Mouse (Mus musculus): ENCODE data around the gene Ppm1m.

The Ppm1m gene

DNA sequence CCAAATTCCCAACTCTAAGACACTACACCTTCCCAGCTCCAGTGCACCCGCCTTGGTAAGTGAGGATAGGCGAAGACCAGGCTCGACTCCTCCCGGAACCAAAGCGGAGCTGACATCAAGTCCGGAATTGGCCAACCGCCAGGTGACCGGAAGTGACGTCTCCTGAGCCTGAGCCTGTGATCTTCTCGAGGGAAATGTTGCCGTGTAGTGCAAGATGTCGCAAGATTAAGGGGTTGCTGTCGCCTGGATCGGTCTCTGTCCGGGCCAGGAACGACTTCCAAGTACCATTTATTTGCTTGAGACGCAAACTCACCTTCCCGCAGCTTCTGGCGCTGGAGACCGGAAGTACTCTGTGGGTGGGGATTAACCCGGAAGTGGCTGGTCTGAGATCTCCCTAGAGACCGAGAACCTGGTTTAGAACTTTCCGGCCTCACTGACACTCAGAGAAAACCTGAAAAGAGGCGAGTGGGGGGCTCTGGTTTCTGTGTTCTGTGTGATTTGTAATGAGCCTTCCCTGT is 39.7 kb downstream of the Ppm1m start:
- DNase-seq (ENCODE audit: extremely low read depth, low read depth, low spot score): no peak

DNA sequence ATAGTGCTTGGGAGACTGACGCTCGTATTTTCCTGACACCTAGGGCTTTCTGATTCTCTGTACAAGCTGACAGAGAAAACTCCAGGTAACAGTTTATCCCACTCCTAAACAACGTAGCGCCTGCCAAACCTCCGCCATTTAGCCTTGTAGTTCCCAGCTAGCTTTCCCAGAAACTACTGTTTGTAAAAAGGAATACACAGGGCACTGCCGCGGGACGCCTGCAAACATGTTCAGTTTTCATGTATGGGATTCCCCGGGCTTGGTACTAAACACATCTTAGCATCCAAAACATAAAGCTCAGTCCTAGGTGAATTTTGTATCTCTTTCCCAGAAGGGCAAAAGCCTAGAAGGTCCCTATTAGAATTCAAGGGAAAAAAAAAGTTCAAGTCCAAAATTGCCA is 40.3 kb downstream of the Ppm1m start:
- no peak for DNase-seq (ENCODE audit: extremely low read depth, low read depth, low spot score)

DNA sequence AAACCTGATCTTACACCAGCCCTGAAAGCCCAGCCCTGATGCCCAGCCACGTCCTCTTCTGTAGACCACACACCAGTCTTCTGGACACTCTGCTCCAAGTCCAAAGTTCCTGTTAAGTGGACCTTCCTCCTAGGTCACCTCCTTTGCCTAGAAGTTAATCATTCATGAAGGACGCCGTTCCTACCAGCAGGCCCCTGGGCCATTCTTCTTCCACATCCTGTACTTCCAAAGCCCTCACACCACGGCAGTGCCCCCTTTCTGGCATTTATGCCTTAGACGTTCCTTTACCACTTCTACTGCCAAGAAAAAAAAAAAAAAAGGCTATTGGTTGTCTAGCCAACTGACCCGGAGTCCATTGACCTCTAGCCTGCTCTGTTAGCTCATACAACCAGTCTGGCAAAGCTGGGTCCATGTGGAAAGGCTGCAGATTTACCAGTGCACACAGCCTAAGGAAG is 41.5 kb downstream of the Ppm1m start, which contains the start of gene Glyctk:
Glyctk (minus strand) TSS at position 102 of the 455 bp plus-strand sequence.
- DNase-seq (ENCODE audit: extremely low read depth, low read depth, low spot score): no peak

DNA sequence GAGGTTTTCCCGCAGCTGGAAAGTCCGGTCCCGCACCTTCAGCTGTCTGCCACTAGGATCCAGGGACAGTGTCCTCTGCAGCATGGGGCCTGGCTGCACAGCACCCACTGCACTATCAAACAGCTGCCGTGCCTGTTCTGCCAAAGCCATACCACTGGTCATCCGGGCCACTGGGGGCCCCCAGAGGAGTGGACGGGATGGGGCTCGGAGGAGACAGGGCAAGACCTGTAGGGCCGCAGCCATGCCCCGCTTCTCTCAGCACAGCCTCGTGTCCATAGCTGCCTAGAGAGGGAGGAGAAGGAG is 42.0 kb downstream of the Ppm1m start:
- no peak for DNase-seq (ENCODE audit: extremely low read depth, low read depth, low spot score)

DNA sequence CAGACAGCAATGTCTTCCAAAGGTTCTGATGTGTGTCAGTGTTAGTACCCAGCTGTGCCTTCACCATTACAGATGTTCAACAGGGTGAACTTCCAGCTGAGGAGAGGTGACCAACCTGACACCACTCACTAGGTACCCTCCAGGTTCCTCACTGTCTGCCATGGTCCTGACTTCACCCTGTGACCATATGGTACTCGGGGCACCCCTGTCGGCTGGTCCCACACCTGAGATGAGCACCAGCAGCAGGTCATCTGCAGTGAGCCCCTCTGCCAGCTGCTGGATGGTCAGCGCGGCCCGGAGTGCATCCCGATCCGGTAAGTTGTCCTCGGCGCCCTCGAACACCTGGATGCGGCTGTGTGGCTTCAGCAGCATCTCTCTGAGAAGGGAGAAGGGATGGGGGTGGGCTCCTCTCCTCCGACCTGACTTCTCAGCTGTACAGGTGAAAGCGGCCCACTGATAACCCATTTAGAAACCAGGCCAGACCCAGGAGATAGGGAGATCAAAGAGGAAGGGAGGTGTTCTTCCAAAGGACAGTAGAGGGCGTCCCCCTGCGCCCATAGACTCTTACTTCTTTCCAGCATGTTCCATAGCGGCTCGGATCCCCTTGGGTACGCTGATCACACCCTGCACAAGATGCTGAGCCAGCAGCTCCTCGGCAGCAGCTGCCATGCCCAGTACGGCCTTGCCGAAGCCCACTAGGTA is 42.5 kb downstream of the Ppm1m start:
- DNase-seq (ENCODE audit: extremely low read depth, low read depth, low spot score): no peak

DNA sequence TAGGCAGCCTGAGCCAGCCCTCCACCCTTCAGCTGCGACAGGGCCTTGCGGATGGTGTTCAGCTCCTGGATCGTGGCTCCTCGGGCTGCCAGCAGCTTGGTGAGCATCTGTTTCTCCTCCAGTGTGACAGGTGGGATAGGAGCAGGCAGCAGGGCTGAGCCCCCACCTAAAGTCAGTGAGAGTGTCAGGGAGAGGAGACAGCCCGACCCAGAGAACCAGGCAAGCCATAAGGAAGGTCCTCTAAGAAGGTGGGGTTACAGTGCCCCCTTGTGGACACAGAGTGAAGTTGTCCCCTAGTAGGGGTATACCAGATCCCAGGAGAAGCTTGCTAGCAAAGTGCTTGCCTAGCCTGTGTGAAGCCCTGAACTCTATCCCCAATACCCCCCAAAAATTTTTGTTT is 43.1 kb downstream of the Ppm1m start:
- no peak for DNase-seq (ENCODE audit: extremely low read depth, low read depth, low spot score)

DNA sequence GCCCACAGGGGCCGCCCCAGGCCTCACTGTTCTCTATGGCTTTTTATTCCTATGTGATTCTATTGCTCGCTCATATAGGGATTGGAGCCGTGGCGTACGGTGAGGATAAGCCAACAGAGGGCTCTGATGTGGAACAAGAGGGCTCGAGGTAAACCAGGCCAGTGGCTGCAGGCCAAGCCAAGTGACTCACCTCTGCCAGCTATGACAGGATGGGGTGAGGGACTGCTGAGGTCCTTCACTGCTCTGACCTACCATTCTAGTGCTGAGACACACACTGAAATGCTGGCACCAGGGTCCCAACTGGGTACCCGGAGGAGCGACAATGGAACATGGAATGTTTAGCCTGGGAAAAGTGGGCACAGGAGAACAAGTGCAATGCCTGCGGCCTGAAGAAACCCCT is 45.4 kb downstream of the Ppm1m start:
- DNase-seq (ENCODE audit: extremely low read depth, low read depth, low spot score): no peak

DNA sequence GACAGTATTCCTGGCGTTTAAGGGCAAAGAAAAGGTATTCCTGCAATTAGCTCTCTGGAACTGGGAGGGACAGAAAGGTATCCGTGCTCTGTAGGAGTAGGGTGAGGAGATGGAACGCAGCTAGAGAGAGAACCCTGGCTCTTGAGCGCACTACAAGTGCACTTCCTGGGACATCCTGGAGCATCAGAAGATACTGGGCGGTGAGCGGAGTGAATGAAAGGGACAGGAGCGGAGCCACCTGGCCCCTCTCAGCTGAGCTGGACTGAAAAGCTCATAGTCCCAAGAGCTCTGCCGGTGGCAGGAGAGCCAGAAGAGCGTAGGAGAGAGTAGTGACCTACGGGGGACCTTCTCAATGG is 50.2 kb downstream of the Ppm1m start:
- no peak for DNase-seq (ENCODE audit: extremely low read depth, low read depth, low spot score)

DNA sequence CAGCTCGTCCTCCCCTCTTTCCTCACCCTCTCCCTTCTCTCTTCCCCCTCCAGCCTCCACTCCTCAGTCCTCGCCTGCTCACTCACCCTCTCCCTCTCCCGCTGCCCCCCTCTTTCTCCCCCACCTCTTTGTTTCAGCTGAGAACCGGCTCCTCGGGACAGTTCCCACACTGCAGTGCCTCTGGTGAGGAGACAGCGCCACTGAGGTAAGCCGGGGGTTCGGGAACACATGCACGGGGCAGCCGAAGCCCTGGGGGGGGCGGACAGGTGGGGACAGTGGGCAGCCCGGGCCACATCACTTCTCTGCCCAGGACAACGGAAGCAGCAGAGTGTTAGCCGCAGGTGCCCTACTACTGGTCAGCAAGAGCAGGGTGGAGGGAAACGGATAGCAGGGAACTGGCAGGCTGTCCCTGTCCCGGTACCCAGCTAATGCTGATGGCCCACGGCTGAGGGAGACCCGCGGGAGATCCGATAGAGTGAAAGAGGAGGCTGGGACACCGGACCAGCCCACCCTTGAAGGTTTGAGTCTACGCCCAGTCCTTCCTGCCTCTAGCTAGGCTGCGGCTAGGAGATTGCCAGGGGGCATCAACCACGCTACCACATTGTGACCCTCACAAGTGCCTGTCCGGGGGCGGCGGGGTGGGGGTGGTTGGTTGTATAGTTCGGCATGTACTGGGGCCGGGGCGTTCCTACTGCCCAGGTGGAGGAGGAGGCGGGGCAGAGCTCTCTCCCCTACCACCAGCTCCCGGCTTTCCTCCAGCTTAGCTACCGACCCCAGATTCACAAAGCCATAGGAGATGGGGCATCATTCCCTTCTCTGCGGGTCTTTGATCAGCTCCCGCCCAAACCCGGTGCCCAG is 50.8 kb downstream of the Ppm1m start:
- DNase-seq (ENCODE audit: extremely low read depth, low read depth, low spot score): no peak

DNA sequence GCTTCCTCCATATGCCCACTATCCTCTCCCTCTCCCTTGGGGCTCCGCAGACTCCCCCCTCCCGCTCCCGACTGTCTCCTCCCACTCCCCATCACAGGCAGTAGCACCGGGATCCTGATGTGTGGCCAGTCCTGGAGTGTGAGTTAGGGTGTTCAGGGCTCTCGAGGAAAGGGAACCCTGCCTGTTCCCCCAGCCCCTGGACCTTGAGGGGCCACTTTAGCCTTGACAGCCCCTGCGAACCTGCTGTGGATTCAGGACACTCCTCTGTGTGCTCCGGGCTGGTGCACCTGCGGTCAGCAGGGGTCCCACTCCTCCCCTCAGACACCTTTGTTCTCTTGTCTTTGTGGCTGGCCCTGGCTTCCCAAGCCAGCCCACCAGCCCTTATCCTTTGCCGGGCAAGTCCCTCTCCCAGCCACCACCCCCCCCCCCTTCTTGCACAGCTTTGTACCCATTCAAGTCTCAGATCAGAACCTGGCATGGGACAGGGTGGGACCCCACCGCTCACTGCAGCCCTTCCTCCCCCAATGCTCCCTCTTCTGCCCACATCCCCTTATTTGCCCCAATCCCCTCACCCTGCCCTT is 51.6 kb downstream of the Ppm1m start:
- no peak for DNase-seq (ENCODE audit: extremely low read depth, low read depth, low spot score)

DNA sequence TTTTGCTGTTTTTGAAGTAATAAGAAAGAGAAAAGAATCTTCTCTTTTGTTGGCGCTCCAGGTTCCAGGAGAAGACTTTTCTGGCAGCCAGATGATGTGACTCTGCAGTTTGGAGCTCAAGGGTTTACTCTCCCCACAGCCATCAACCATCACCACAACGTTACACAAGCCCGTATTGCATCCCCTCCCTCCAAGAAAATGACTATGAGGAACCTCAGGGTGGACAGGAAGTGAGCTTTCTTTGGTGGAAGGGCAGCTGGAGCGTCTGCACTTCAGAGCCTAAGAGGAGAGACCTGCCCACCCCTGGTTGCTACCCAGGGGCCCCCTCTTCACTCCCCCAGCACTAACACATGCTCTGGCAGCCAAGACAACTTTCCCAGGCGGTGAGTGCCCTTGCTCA is 52.3 kb downstream of the Ppm1m start:
- DNase-seq (ENCODE audit: extremely low read depth, low read depth, low spot score): no peak

DNA sequence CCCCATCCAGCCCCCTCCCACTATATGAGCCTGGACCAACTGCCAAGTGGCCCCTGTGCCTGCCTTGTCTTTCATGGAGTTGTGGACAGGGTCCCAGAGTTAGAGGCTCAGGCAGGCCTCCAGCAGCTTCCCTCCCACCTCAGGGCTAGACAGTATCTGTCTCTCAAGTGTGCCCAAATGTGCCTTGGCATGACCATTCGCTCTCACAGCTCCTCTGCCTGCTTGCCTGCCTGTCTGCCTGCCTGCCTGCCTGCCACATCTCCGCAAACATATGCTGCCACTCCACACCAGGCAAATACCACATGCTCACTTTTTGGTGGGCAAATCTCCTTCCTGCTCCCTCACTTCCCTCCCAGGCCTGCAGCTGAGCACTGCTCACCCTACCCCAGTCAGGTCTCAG is 54.0 kb downstream of the Ppm1m start:
- no peak for DNase-seq (ENCODE audit: extremely low read depth, low read depth, low spot score)

Measured in fat pad, adult 2 months (tissue).